Mouse (Mus musculus): ENCODE results near the gene Itgb1bp2.
A peak's percentile ranks its signal among the peaks of the same experiment; 100 is the strongest.

Itgb1bp2 gene

GRCm38 (mm10) chrX:101448886-101449475 is at the start of gene Itgb1bp2:
Itgb1bp2 (plus strand) TSS chrX:101449088.
- peak; percentile 7 to 40 for DNase-seq

- peak; percentile 59 to 62 for DNase-seq
Observed at GRCm38 (mm10) chrX:101418946-101419724, 29.8 kb upstream of the Itgb1bp2 start.

- DNase-seq: peak; percentile 81 to 82
Observed at GRCm38 (mm10) chrX:101419725-101420699, 28.9 kb upstream of the Itgb1bp2 start.

- DNase-seq: no peak
Observed at GRCm38 (mm10) chrX:101420700-101421095, 28.2 kb upstream of the Itgb1bp2 start, which contains the start of gene Zmym3. Zmym3 (minus strand) TSS chrX:101420849.

- no peak for DNase-seq
Observed at GRCm38 (mm10) chrX:101423462-101423861, 25.4 kb upstream of the Itgb1bp2 start.

- DNase-seq: peak in 1 of 2 experiments; percentile 33
Observed at GRCm38 (mm10) chrX:101427774-101428173, 21.1 kb upstream of the Itgb1bp2 start.

GRCm38 (mm10) chrX:101428785-101429141 is 20.1 kb upstream of the Itgb1bp2 start:
- DNase-seq: peak in 1 of 2 experiments; percentile 8

GRCm38 (mm10) chrX:101429142-101429949 is 19.5 kb upstream of the Itgb1bp2 start, which contains the start of gene Nono:
Nono (plus strand) TSS chrX:101429318.
- DNase-seq: peak; percentile 82 to 91

- peak in 1 of 2 experiments; percentile 14 for DNase-seq
Observed at GRCm38 (mm10) chrX:101429976-101430375, 18.9 kb upstream of the Itgb1bp2 start.

GRCm38 (mm10) chrX:101451147-101451546 is 2.3 kb downstream of the Itgb1bp2 start:
- no peak for DNase-seq

- no peak for DNase-seq
Observed at GRCm38 (mm10) chrX:101451591-101451990, 2.7 kb downstream of the Itgb1bp2 start.

GRCm38 (mm10) chrX:101472202-101472601 is 23.3 kb downstream of the Itgb1bp2 start:
- no peak for DNase-seq

- no peak for DNase-seq
Observed at GRCm38 (mm10) chrX:101481604-101482350, 32.9 kb downstream of the Itgb1bp2 start.

- peak; percentile 8 to 37 for DNase-seq
Observed at GRCm38 (mm10) chrX:101486487-101487152, 37.7 kb downstream of the Itgb1bp2 start.

Measured in kidney, adult 8-10 months (tissue).